Mouse (Mus musculus) CD4-positive helper T cell, adult 2 months (primary cell): ENCODE data around the gene Rab40c.

Source experiments
- DNase-seq: peaks from one replicate; pipeline ENCODE4 v3.0.0-alpha.2; 2012; ENCODE audit warnings: low read depth, missing footprints, low spot score

The Rab40c gene

DNA sequence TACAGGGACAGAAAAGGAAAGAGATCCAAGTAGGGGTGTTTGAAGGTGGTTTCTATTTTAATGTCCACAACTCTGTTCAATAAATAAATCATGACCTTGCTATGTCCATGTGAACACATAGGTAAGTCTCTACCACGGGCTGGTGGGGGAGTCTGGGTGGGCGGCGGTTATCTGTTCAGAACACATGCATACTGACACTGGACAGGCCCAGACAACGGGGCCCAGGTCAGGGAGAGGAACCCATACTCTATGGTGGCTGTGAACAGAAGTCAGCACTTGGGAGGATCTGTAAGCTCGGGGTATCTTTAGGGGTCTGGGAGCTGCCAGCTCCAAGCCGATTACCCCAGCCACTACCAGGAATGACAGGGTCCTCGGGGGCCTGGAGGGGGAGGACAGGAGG, 26.8 kb upstream of the Rab40c start:
- no peak for DNase-seq

DNA sequence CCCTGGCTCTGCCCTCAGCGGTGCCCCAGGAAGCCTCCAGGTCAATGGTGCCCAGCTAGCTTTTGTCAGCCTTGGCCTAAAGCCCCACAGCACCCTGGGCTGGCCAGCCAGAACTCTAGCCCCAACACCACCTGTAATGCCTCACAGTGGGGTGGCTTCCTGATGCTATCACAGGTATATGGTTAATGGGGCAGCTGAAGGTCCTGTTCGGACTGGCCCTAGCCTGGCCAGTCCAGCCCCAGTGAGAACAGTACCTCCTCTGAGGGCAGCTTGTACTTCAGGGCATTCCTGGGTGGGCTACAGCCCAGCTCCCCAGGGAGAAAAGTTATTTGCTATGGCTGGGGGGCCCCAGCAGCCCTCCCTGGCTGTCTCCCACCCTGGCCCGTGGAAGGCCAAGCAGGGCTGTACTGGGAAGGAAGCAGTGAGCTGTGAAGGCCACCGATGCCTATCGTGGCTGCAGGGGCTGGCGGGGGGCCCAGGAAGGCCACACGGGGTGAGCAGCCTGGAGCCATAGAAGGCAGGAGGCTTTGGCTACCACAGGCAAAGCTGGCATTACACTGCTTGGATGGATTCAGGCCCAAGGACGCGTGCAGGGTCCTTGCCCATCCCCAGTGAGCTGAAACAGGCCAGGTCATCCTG, 26.1 kb upstream of the Rab40c start:
- DNase-seq: no peak

DNA sequence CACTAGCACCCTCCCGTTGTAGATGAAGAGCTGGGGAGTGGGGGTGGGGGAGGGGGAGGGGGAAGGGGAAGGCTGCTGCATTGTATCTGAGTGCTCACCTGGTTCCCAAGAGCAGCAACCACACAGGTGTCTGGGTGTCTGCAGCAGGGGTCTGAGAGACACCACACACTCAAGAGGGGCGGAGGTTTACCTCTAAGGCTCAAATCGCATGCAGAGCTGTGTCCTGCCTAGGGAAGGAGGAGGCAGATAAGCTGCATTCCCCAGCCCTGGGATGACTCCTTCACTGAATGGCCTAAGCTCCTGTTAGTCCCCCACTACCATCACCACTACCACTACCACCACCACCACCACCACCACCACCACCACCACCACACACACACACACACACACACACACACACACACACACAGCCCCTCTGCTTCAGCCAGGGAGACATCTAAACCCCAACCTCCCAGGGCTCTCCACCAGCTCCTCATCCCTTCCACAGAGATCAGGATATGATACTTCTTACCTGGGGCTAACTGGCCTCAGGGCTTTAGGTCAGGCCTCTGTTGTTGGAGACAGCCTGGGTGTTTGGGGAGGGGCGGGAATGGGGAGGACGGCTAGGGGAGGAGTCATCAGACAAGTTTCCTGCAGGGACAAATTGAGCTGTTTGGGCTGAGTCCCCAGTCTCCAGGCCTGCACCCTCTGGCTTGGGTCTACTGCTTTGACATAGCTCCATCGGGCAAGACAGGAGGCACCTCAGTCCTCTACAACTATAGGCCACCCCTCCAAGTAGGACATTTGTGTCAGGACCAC, 25.0 kb upstream of the Rab40c start, which contains the start of the genes Pigq and Nhlrc4:
Pigq (minus strand) TSS at position 571 of the 798 bp plus-strand sequence.
Nhlrc4 (minus strand) TSS at position 596 of the 798 bp plus-strand sequence.
- DNase-seq: no peak

DNA sequence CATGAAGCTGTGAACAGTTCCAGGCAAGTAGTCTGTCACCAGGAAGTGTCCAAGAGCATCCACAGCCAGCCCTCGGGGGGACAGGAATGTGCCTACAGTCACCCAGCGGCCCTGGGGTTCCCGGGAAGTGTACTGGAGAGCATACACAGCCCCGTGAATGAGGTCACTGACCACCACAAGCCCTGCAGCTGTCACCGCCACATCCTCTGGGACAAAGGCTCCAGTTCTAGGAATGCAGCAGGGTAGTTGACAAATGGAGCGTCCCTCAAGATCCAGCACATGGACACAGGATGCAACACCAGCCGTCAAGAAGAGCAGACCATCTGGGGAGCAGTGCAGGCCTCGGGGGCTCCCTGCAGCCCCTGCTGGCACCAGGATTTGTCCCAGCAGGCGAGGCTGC, 24.2 kb upstream of the Rab40c start:
- no peak for DNase-seq

DNA sequence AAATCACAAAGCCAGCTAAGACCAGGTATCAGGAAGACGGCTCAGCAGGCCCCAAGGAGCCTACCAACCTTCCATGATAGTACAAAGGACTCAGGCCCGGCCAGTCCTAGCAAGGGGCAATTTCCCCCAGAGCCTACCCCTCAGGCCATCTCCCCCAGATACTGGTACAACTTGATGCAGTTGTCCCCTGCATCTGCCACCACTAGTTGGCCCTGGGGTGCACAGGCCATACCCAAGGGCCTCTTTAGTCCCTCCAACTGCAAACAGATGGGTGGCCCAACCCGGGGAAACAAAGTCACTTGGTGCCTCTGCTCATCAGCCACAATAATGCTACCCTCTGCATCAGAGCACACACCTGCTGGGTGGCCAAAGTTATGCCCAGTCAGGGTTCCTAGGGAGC, 23.7 kb upstream of the Rab40c start:
- no peak for DNase-seq

DNA sequence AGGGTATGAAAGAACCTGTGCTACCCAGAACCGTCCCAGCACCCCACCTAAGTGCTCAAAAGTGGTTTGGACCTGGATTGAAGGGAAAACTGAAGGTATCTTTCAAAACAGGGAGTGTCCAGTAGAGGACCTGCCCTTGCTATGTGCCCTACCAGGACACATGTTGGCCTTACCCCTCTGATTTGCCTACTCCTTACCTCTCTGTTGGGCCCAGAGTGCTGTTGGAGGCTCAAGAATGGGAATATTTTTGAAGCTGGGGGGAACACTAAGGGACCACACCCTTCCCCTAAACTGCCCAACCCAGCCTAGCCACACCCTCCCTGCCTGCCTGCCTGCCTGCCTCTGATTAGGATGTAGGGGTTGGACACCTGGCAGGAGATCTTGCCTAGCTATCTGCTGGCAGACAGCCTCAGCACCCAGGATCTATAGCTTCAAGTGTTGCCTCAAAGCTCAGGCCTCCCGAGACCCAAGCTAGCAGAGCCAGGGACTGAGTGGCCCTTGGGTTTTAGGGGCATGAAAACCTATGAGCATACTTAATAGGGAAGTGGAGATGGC, 23.1 kb upstream of the Rab40c start:
- no peak for DNase-seq

DNA sequence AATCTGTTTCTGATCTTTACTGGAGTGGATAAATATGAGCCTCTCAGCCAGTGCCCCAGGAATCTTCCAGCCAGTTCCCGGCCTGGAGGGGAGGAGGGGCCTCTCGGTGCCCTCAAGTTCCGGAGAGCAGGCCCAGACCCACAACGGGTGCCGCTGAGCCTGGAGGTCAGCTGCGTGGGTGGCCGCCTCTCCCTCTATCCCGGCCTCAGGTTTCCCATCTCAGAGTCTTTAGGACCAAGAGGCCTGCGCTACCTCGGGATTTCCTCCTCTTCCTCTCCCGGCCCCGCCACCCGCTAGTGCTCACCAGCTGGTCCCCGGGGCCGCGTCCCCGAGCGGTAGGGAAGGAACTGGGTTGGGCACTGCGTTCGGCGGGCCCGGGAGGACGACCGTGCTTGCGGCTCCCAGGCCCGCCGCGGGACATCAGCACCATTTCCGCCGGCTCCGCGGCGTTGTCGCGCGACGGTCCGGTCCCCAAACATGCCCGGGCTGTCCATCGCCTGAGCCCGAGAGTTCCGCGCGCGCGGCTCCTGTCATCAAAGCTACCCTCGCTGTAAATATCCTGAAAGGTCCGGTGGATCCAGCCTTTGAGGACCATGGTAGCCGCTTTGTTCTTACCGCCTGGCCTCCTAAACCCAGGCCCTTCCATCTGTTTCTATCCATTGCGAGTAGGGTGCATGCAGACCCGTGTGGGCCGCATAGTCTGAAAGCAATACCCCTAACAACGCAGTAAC, 22.1 kb upstream of the Rab40c start:
- DNase-seq: peak; percentile 84

DNA sequence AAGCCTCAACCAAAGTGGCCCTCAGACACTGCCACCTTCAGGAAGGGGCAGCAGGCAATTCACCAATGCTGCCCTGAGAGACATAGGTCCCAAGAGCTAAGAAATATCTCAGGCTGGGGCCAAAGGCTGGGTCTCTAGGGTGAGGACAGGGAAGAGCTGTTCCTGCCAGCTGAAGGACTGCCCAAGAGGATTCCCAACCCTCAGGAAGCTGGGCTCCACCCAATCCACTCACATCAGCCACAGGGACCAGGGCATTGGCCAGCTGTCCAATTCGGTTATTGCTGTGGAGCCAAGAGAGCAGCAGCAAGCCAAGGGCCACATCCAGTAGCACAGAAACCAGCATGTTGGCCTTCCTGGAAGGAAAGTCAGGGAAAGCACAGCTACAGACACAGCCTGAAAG, 15.0 kb upstream of the Rab40c start:
- DNase-seq: no peak

DNA sequence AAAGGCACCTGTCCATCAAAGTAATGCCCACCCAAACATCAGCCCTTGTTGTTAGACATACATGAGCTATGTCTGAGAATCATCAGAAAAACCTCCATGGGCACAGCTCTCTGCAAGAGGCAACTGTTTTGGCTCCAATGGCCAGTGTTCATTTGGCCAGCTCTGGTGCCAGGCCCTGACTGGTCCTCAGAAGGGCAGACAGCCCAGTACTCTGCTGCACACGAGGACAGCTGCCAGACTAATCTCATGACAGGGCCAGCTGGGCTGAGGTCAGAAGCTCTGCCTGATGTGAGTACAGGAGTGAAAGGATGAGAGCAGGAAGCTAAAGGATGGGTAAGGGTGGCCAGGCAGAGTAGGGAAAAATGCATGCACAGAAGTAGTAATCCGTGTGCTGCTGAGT, 5.8 kb upstream of the Rab40c start:
- no peak for DNase-seq

DNA sequence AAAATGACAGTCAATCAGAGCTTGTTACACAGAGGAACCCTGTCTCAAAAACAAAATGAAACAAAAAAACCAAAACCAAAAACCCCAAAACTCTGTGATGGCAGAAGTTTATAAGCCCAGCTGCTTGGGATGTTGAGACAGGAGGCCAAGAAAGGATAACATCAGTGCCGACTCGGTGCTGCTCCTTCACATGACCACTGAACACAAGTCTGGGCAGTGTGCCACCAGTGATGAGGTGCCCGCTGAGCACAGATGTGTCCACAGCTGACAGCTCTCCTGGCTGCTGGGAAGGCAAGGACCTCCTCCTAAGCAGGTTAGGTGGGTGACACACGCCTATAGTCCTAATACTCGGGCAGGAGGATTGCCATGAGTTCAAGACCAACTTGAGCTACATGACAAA, 2.6 kb upstream of the Rab40c start:
- DNase-seq: no peak

DNA sequence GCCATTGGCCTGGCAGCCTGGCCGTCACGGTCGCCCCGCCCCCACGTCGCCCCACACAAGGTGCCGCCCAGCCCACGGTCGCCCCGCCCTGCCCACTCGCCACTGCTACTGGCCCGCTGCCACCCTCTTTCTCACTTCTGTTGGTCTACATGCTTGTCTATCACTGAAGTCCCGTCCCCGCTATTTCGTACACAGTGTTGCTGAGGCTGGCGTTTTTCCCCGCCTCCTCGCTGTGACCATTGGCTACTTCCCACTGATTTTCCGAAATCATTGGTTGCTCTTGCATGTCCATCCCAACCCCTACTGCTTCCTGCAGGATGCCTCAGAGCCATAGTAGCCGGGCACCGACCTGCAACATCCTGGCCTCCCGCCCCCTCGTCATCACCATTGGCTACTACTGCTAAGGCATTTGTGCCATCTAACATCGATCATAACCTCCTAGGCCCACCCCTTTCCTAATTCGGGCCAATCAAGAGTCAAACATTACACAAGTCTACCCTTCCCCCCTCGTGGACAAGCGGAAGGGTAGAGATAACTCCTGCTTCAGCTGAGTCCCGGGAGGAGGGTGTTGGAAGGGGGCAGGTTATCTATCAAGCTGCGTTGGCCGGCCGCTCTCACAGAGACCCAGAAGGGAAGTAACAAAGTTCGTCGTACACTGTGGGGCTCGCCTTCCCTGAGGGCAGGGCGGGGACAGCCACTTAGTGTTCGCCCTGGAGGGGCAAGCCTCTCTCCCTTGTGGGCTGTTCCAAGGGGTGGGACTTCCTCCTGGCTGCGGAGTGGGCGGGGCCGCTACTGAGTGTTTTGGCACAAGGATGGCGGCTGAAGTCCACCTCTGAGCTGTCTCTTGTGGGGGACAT, 487 bp upstream of the Rab40c start:
- peak; percentile 100 for DNase-seq

DNA sequence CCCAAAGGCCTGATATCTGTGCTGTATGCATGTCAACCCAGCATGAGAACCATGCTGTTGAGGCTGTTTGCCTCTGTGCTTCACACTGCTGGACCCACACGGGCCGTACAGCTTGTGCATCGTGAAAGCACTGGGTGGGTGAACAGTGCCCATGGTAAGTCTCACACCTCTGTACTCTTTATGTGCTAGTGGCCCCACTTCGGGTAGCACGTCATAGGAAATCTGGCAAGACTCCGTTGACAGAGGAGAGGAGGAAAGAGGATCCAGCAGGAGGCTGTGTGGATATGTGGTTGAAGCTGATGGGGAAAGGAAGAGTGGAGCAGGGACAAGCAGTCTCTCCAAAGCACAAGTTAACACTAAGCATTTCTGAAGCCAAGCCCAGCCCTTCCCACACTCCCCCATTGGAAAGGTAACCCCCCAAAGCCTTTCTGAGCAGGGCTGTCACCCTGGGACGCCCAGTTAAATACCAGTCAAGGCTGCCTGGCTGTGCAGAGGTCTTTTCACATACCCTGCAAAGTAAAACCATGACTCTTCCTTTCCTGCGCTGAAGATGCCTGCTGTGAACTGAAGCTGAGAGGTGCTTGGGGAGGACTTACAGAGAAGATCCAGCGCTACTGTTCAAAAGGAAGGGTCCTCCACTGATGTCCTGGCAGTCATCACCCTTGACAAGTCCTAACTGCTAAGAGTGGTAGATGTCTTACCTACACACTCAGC, 1.3 kb downstream of the Rab40c start:
- DNase-seq: no peak

DNA sequence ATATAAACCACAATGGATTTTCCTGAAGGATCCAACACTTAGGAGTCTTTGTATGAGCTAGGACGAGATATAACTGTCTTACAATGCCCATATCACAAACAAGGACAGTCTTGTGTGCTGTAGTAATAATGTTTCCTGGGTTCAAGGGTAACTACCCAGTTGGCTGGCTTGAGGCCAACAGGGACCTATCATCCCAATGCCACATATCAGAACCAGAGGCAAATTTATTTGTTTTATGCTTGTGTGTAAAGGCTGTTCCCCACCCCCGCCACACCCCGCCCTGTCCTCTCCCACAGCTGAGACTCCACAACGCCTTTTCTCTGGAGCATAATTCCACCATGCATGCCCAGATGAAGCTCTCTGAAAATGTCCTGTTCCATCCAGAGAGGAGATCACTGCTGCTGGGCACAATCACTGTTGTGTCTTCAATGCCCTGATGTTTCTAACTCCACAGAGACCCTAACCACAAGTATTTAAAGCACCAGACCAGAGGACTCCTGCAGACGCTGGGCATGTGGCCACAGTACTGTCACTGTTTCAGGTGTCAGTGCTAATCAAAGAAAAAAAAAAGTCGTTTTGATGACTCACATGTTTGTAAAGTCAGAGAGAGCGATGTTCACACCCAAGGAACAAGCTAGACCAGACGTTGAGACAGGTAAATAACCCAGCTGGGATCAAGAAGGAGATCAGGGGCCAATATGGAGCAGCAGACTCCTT, 2.4 kb downstream of the Rab40c start:
- no peak for DNase-seq

DNA sequence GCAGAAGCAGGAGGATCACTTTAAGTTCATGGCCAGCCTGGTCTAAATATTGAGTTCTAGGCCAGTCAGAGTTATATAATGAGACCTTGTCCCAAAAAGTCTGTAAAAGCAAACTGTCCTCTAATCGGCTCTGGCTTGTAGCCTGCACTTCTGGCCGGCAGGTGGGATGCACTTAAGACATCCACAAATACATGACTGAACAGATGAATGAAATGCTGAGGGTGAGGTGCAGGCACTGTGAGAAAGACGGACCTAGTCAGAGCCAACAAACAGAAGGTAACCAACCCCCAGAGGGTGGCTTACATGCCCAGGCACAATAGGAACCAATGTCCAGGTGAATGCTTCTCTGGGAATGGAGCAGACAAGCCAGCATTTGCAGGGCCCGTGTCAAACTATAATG, 5.2 kb downstream of the Rab40c start:
- no peak for DNase-seq

DNA sequence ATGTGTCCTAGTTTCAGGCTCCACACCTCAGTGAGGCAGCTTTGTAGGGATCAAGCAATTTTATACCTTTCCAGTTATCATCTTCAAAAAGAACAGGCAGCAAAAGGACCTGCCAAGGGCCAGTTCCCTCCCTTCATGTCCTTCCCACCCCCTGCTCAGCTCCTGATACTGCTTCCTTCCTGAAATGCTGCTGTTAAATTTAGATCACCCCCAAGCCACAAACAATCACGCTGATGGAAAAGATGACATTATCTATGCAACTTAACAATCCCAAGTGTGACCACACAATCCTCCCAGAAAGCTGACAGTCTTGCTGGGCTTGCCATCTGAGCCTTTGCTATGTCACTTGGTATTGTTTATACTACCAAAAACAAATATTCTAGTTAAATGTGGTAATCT, 5.7 kb downstream of the Rab40c start:
- DNase-seq: no peak

DNA sequence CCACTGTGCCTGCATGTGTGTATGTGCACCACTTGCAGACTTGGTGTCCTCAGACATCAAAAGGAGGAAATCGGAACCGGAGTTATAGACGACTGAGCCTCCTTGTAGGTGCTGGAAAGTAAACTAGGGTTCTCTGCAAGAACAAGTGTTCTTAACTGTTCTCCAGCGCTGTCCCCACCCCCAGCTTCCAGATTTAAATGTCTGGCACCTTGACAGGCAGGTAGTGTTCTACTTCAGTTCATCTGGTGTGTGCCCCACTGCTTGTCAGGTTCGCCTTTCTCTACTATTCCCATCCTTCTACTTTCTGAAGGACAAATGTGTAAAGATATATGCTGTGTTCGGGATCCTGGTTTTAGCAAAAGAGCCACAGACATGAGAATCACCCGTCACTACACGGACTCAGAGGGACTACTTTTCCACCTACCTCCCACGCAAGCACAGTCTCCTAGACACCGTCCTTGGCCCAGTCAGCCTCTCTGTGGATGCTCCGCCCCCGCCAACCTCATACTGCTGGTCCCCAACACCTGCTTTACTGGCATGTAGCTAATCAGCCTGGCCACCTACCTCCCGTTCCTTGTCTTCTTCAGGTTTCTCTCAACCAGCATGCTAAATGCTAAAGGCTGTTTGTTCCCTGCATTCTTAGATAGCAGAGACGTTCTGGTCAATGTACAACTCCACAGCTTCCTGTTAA, 6.2 kb downstream of the Rab40c start:
- peak; percentile 42 for DNase-seq

DNA sequence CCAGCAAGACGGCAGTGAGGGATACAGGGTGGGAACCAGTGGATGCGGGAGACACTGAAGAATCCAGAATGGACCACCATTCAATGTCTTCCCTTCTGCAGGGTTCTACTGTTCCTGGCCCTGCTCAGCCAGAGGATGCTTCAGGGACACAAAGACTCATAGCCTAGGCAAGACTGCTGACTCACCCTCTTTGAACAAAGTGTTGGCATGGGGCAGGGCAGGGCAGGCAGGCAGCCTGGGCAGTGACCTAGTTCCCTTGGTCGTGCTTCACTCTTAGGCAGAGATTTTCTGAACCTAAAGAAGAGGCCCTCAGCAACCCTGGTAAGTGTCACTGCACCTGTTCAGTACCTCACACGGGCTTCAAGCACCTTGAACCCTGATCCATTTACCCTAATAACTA, 7.7 kb downstream of the Rab40c start:
- no peak for DNase-seq

DNA sequence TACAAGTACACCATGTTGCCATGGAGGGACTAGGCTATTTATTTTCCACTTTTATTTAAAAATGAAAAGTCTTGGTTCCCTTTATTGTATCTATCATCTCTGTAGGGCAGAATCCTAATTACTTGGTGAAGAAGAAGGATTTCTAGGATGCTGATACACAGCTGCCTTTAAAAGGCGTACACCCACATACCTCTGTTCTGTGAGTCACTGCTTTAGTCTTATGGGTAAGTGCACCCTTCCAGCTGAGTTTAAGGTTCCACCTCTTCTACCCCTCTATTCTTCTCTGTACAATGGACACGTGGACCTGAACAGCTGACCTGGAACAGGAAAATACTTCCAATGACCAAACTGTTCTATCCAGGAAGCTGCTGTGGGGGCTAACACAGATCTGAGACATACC, 11.9 kb downstream of the Rab40c start:
- no peak for DNase-seq

DNA sequence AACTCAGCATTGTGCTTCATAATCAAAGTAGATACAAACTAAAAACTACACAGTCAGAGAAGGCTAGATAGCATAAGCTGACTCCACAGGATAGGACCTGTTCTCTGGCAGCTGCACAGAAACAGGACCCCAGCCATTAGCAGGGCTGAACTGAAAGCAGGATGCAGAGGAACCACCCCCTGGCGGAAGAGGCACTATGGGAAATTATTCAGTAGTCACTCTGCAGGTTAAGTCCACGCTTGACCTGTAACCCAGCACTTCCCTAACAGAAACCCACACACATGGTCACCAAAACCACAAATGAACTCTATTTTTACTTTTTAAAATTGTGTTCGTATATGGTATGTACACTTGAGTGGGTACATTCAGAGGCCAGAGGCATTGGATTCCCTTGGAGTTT, 16.5 kb downstream of the Rab40c start:
- no peak for DNase-seq
